Mouse (Mus musculus): ENCODE results near the gene Pbld1.

The Pbld1 gene

DNA sequence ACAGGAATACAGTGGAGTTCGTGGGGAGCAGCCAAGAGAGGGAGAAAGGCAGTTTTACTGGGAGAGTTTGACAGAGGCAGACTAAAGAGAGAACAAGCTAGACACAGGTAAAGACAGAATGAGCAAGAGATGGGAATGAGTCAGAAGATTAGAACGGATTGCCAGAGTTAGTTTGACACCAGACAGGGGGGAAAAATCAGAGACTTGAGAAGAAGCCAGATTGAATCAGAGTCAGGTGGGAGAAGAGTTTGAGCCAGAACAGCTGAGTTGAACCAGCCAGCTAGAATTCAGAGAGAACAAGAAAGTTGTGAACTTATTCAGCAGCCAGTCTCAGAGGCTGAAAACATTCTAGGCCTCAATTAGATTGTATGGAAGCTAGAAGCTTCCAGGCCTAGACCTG is at the start of gene Pbld1:
Gene Pbld1 (plus strand): TSS at position 301 of the 400 bp plus-strand sequence.
- DNase-seq (ENCODE audit: low spot score in 2 of 2) = no peak

DNA sequence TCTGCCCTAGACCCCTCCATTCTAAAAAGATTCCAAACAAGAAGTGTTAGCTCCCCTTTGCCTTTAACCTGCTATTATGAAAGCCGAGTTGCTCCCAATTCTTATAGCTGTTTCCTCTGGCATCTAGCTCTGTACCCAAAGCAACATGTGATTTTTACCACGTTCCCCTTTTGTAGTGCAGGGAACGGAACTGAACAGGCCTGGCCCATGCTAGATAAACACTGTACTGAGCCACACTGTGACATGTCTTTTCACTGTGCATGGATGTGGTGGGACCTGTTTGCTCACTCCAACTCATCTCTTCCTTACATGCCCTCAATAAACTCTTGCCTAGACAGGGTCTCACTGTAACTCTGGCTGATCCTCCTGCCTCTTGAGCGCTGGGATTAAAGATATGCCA is 49.7 kb upstream of the Pbld1 start:
- no peak for DNase-seq (ENCODE audit: low spot score in 2 of 2)

DNA sequence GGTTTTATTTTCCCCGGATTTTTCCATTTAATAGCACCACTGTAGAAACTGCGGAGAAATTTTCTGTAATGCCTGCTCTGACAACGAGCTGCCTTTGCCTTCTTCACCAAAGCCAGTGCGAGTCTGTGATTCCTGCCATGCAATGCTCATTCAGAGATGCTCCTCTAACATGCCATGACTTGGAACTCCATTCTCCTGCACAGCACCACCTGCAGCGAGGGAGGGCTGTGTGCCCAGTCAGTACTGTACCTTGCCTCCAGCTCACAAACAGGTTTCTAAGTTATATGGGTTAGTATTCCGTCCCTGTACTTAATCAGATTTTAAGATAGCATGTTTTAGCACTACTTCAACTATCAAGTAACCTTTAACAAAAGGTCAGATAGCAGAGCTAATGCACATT is 48.4 kb upstream of the Pbld1 start:
- no peak for DNase-seq (ENCODE audit: low spot score in 2 of 2)

DNA sequence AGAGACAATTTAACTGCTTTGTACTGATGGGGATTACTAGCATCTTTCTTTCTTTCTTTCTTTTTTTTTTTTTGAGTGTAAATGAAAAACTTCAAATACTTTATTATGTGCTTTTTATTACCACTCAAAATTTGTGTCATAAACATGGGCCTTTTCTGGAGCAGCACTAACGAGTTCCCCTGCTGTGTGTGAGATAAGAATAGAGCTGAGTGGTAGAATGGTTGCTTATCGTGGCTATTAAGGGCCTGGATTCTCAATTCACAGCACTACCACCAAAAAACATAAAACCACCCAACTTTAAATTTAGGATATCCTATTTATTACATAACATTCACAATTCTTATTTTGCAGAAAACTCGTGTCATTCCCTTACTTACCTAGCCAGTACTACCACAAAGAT is 46.5 kb upstream of the Pbld1 start:
- DNase-seq (ENCODE audit: low spot score in 2 of 2) = no peak

DNA sequence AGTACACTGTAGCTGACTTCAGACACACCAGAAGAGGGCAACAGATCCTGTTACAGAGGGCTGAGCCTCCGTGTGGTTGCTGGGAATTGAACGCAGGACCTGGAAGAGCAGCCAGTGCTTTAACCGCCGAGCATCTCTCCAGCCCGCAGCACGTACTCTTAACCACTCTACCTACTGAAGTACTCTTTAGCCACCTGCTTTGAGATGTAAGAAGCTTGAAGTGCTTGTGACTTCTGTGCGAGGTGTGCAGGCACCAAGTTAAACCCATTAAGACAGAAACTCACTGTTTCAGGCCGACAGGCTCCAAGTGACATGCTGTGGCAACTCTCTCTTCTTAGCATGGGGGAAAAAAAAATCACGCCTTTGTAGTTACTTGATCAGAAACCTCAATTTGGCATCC is 45.8 kb upstream of the Pbld1 start:
- no peak for DNase-seq (ENCODE audit: low spot score in 2 of 2)

DNA sequence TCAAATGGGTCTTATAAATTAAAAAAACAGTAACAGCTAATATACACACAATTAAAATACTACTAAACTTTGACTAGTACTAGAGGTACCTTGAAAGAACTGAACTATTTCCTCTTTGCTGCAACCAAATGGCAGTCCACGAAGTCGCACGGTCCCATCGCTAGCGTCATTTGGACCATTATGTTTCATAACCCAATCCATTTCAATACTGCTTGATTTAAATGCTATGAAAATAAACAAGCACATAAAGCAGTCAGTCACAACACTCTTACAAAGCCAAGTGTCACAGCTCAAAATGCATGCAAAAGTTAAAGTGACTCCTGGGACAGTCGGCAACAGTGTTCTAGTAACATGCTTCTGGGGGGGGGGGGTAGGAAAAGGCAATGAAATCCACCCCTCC is 40.7 kb upstream of the Pbld1 start:
- no peak for DNase-seq (ENCODE audit: low spot score in 2 of 2)

DNA sequence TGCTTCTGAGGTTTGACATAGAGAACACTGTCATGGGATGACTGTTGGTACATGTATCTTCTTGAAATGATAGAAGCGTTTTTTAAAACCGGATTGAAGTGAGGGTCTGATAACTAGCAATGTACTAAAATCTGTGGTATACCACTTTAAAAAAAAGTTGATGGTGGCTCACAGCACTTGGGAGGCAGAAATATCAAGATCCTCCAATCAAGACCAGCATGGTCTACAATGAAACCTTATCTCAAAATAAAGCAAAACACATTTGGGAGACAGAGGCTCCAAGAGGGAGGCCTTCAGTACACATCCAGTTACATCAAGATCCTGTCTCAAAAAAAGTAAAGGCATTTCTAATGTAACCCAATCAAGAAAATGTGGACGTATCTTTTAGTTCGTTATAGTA is 38.3 kb upstream of the Pbld1 start:
- no peak for DNase-seq (ENCODE audit: low spot score in 2 of 2)

DNA sequence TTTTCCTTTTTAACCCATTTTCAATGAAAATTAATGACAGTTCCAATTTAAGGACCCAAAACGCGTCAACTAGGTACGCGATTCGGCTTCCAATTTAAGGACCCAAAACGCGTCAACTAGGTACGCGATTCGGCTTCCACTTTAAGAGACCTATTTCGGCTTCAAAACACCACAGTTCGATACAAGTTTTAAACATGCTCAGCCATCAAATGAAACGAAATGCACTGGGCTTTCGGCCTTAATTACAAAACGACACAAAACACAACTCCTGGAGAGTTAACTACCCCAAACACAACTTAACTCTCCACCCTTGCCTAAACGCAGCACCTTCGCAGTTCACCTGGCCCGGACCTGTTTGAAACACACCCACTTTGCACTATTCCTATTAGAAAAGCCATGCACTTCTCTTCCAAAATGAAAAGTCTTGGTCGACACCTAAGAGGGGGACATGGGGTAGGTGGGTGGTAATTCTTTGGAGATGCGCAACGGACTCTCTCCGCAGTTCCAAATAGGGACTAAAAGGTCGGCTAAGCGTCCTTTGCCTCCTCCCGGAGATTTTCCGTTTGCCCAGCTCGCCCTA is 37.3 kb upstream of the Pbld1 start:
- DNase-seq (ENCODE audit: low spot score in 2 of 2) = no peak

DNA sequence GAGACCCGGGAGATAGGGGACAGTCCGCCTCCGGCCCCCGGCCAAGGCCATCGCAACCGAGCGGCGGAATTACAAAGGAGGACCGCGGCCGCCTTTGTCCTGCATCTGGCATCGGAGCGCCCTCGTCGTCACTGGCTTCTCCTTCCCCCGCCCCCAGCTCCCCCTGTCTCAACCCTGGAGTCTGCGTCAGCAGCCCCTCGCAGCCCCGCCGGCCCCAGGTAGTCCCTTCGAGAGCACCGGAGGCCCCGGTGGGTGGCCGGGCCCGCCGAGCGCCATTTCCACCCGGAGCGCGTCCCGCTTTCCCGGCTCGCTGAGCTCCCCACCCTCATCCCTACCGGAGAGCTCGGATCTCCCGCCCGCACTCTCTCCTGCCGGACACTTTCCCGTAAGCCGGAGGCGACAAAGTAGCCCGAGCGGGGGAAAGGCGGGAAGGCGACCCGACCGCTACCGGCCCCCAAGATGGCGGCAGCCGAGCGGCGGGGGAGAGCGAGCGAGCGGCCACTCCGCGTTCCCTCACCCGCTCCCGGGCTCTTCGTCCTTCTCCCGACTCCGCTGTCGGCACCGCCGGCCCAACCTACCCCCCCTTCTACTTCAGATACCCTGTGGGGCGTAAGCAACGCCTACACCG is 36.7 kb upstream of the Pbld1 start:
- DNase-seq (ENCODE audit: low spot score in 2 of 2) = peak; percentile 53 to 57

DNA sequence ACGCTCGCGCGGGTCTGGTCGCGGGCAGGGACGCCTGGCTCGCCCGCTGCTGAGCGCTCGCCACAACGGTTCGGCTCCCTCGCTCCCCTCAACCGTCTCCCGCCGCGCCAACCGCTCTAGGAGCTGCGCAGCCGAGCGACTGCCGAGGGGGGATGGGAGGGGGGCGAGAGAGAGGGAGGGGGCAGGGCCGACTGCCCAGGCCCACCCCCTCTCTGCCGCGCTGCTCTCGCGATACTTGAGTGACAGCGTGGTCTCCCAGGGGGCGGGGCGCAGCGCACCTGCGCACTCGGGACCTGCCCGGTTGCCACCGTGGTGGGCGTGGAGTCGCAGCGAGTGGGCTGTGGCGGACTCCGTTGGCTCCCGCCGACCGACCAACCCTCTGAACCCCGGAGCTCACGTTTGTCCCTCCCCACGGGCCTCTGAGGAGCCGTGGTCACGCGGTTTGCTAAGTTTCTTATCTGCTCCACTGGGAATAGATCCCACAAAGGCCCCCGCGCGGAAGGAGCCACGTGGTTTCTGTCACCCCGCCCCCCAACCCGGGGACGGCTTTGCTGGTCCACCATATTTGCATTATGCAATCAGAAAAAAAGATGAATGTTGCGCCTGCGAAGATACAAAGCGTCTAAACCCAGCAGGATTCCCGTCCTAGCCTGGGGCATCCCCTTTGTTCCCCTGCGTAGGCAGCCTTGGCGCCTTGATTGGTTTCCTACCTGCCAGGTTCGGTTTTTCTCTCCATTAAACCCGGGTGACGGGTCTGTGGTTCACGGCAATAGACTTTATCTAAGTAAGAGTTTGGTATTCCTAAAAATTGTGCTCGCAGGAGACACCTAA is 36.0 kb upstream of the Pbld1 start, which contains the start of the genes Hnrnph3 and Pbld2:
Gene Hnrnph3 (minus strand): TSS at position 469 of the 831 bp plus-strand sequence.
Gene Pbld2 (plus strand): TSS at position 567 of the 831 bp plus-strand sequence.
- DNase-seq (ENCODE audit: low spot score in 2 of 2) = peak; percentile 97 to 98

DNA sequence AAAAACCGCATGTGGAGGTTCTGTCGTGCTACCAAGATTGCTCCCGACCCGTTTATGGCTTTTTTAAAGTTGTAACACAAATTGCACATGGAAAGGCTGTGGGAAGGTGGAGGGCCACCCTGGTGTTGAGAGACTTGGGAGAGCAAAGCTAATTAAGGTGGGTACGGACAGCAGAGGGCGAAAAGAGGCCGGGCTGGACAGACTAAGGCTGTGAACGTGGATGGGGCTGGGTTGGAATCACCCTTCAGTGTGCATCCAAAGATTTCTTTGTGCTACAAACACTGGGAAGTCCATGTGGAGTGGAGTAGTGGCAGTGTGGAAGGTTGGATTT is 35.4 kb upstream of the Pbld1 start:
- DNase-seq (ENCODE audit: low spot score in 2 of 2) = peak; percentile 44 to 50

DNA sequence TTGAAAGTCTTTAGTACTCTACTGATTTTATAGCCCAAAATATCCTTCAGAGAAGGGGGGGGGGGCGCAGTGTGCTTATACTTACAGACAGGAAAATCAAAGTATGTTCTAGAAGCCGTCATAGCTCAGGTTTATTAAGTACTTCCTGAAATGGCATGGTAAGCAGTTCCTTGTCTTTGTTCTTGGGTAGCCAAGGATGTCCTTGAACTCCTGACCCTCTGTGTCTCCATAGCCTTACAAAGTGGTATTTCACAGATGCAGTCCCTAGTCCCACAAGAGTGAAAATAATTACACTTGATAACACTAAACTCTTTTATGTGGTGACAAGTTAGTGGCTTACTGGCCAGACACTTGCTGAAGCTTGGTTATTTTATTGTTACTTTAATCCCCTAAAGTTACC is 34.9 kb upstream of the Pbld1 start:
- no peak for DNase-seq (ENCODE audit: low spot score in 2 of 2)

DNA sequence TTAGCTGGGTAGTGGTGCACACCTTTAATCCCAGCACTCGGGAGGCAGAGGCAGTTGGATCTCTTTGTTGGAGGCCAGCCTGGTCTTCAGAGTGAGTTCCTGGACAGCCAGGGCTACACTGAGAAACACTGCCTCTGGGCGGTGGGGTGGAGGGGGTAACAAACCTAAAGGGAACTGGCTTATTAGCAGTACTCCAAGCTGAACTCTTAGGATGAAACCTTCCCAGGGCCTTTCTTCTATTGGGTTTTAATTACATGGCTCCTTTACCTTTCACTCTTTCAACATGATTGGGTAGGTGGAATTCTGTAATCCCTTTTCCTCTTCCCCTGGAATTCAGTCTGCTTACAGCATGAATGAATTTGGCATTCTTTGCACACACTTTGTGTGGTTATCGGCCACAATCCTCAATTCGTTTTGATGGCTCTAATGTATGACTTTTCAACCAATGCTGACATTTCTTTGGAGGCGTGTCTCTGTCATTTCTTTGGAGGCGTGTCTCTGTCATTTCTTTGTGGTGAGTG is 34.4 kb upstream of the Pbld1 start:
- no peak for DNase-seq (ENCODE audit: low spot score in 2 of 2)

DNA sequence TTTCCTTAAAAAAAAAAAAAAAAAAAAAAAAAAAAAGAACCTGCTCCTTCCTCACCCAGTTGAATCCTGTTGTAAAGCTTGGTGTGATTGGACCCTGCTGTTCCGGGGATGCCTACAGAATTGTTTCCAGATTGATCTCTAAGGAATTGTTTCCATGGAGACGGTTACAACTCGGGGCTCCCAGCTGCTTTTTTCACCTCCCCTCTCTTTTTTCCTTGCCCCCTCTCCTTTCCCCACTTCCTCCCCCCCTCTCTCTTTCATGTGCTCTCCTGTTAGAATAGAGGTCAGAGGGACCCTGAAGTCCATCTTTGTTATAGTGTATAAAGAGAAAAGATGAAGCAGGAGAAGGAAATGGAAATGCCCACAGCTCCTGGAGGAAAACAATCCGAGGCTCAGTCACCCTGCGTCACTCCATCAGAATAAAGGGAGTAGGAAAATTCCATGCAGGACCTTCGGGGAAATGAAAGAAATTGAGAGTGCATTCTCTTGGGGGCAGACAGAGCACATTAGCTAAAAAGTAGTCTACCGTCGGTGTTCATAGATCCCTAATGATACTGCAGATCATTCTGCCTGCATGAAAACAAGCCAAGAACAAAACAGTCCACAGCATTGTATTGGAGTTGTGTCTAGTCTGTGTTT is 33.7 kb upstream of the Pbld1 start:
- DNase-seq (ENCODE audit: low spot score in 2 of 2) = no peak

DNA sequence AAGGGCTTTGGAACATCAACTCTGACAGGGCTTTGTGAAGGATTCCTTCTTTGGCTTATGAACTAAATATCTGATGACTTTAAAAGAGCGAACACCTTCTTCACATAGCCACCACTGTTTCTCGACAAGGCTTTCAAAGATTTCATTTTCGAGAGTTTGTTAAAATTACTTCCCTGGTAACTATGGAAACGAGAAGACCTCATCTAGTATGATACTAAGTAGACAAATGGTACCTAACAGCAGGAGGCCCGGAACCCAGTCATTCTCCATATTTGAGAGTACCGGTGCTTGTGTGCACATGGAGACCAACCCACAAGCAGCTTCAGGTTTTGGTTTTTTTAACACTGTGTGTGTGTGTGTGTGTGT is 33.2 kb upstream of the Pbld1 start:
- no peak for DNase-seq (ENCODE audit: low spot score in 2 of 2)

DNA sequence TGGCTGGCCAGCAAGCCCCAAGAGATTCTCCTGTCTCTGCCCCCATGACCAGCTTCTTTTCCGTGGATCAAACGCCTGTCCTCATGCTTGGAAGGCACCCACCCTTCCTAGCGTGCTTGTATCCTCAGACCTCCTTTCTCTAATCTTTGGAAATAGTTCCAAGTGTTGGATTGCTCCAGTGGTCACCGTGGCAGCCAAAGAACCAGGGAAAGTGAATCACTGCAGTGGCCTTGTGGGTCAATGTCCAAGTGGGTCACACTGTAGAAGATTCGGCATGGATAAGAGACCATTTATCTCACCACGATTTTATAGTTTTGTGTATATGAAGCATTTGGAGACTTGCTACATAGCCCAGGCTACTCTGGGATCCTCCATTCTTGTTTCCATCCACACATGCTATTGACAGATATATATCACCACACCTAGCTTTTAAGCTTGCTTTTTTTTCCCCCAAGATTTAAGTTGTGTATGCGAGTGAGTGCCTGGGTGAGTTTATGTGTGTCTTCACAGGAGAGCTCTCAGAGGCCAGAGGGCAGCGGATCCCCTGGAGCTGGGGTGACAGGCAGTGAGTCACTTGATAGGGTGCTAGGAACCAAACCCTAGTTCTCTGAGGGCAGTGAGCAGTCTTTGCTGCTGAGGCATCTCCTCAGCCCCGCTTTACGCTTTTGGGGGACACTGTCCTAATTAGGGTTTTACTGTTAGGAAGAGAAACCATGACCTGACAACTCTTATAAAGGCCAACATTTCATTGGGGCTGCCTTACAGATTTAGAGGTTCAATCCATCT is 32.4 kb upstream of the Pbld1 start:
- no peak for DNase-seq (ENCODE audit: low spot score in 2 of 2)

DNA sequence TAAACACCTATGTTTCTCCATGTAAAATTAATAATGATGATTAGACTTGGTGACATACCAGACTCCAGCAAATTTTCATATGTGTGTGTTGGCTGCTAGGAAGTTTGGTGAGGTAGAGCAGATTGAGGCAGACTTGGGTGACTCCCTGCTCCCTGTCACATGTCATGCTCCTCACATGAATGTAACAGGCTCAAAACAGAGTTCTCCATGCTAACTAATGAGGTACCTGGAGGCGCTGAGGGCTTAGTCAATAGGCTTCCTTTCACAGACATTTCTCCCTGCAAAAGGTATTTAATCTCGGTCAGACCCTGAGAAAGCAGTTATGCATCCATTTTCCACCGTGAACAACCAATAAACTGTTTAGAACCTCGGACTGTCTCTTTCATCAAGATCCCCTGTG is 31.6 kb upstream of the Pbld1 start:
- DNase-seq (ENCODE audit: low spot score in 2 of 2) = no peak

DNA sequence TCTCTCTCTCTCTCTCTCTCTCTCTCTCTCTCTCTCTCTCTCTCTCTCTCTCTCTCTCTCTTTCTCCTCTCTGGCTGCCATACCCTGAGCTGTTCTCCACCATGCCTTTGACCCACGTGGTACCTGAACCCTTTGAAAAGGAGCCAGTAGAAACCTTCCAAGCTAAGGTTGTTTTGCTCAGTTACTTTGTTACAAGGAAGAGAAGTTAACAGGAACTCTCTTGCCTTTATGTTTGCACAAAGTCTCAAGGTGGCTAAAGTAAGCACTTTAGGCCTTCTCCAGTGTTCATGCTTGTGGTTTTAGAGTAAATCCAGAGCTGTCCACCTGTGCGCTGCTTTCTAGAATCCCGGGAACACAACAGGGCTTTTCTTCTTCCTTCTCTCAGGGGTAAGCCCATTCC is 27.7 kb upstream of the Pbld1 start:
- no peak for DNase-seq (ENCODE audit: low spot score in 2 of 2)

DNA sequence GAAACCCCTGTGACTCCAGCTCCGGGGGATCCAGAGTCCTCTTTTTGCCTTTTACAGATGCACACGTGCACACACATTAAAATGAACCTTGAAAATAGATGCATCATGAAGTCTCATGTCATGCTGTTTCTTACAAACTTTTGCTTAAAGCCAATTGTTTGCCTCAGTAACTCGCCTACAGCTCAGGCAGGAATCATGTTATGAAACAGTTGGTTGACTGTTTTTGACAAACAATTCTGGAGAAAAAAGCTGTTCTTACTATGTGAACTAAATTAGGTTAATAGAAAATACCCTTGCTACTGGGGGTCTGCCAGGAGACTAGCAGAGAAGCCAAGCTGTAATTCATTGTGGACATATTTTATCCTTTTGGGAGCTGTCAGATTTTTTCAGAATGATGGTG is 27.0 kb upstream of the Pbld1 start:
- DNase-seq (ENCODE audit: low spot score in 2 of 2) = no peak

DNA sequence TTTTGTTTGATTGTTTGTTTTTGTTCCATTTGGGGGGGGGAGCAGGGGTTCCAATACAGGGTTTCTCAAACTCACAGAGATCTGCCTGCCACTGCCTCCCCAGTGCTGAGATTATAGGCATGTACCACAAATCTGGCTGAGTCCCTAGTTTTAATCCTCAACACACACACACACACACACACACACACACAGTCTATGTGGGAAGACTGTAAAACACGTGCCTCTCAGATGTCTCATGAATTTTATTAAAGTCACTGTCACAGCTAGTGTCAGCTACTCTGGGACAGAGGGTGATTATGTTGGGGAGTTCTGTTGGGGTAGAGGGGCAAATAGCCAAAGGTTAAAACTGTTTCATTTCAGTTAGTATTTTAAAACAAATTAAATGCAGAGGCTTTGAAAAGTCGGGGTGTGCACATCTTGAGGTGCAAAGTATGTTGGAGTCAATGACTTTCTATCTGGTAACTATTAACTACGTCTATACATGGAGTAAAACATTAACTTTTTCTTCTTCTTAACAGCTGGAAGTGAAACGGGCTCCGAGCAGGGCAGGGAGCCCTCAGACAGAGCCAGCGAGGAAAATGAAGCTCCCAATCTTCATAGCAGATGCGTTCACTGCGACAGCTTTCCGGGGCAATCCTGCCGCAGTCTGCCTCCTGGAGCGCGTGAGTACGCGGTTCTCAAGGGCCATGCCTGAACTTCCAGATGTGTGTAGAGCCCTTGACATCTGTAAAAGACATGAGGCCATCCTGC is 21.2 kb upstream of the Pbld1 start:
- DNase-seq (ENCODE audit: low spot score in 2 of 2) = no peak

All from spleen, postnatal 36 days (tissue).